Comparison of ENCODE assay signal across 8 mouse cellular contexts in genomic region chr8:94978131-94978530, GRCm38 (mm10). TPM values are rescaled to one million over a fixed set of nuclear protein-coding genes. Genes with fewer than 3 reads are reported as not detected.
DNase-seq lines count a peak whose midpoint lies in the region; ATAC-seq and TF ChIP-seq lines count a peak whose summit lies in the region.

No protein-coding gene starts in this region.

- no peaks in the 10 kb centered on the region for H3K9me3 ChIP-seq in heart, postnatal 0 days (replicated peaks; ENCODE audit: control insufficient read depth, low read length)
- H3K9me3 ChIP-seq in hindbrain, embryonic 15.5 days = no peaks in the 10 kb centered on the region
- H3K9me3 ChIP-seq in midbrain, embryonic 14.5 days (ENCODE audit: control insufficient read depth, low read length) = no peaks in the 10 kb centered on the region

- H3K27ac ChIP-seq in heart, postnatal 0 days (ENCODE audit: low read depth) = no peak overlapping the region
- H3K27ac ChIP-seq in bone marrow, adult 2 months (ENCODE audit: control insufficient read depth, insufficient read depth, low read depth, low read length, poor library complexity) = no peak overlapping the region
- H3K27ac ChIP-seq in hindbrain, embryonic 15.5 days (replicated peaks) = no peak overlapping the region
- 0 out of 2 replicates have a peak overlapping the region, but pooled peaks have one; percentile 6 for H3K27ac ChIP-seq in midbrain, embryonic 14.5 days (replicated peaks; ENCODE audit: low read depth, low read length)

- H3K4me1 ChIP-seq in heart, postnatal 0 days (ENCODE audit: control insufficient read depth, insufficient read depth) = peaks cover 22% of the 10 kb centered on the region; the same call in 1 of the 2 replicates
- peaks cover 5% of the 10 kb centered on the region for H3K4me1 ChIP-seq in bone marrow, adult 2 months (ENCODE audit: control insufficient read depth, insufficient read depth, low read length)
- H3K4me1 ChIP-seq in hindbrain, embryonic 15.5 days (replicated peaks) = peaks cover 49% of the 10 kb centered on the region
- peaks cover 39% of the 10 kb centered on the region for H3K4me1 ChIP-seq in midbrain, embryonic 14.5 days (ENCODE audit: control insufficient read depth, insufficient read depth, low read length)

- WGBS in heart, postnatal 0 days = 72% methylated on average over 9 of the region's 9 CpGs
- WGBS in bone marrow, adult 2 months = 4% methylated on average over 9 of the region's 9 CpGs
- 27% methylated on average over 9 of the region's 9 CpGs for WGBS in hindbrain, embryonic 15.5 days
- WGBS in midbrain, embryonic 14.5 days = 19% methylated on average over 9 of the region's 9 CpGs

- peak overlapping the region; percentile 9; the same call in 1 of the 2 replicates for H3K4me3 ChIP-seq in heart, postnatal 0 days (ENCODE audit: low read depth, low read length)
- peak overlapping the region; percentile 27 for H3K4me3 ChIP-seq in bone marrow, adult 2 months (replicated peaks; ENCODE audit: control insufficient read depth, low read depth, low read length)
- no peak overlapping the region for H3K4me3 ChIP-seq in hindbrain, embryonic 15.5 days
- H3K4me3 ChIP-seq in midbrain, embryonic 14.5 days (replicated peaks; ENCODE audit: low read depth, low read length) = no peak overlapping the region

- peak; percentile 31; the same call in 1 of the 2 replicates for TF ChIP-seq POLR2A in bone marrow, adult 2 months (IDR thresholded peaks at IDR 0.05; ENCODE audit: borderline replicate concordance, control insufficient read depth, low read depth, low read length)

- no peak for ATAC-seq in heart, postnatal 0 days (ENCODE audit: insufficient read depth, low read depth)
- no peak for ATAC-seq in hindbrain, embryonic 15.5 days (ENCODE audit: low FRiP score, low read depth)
- peak; percentile 77 for ATAC-seq in midbrain, embryonic 14.5 days (ENCODE audit: low FRiP score, low TSS enrichment)
- ATAC-seq in cerebellum, adult (ENCODE audit: insufficient number of reproducible peaks, low FRiP score, low TSS enrichment) = no peak

- H3K27me3 ChIP-seq in heart, postnatal 0 days (ENCODE audit: control insufficient read depth, insufficient read depth, low read length) = no peaks in the 10 kb centered on the region
- H3K27me3 ChIP-seq in hindbrain, embryonic 15.5 days = no peaks in the 10 kb centered on the region
- H3K27me3 ChIP-seq in midbrain, embryonic 14.5 days (ENCODE audit: control insufficient read depth, insufficient read depth, low read length) = no peaks in the 10 kb centered on the region

- no peak for TF ChIP-seq EP300 in heart, postnatal 0 days (IDR thresholded peaks at IDR 0.05; ENCODE audit: low read depth)

- no peaks in the 10 kb centered on the region for H3K36me3 ChIP-seq in heart, postnatal 0 days (replicated peaks; ENCODE audit: control insufficient read depth, insufficient read depth, low read length)
- H3K36me3 ChIP-seq in hindbrain, embryonic 15.5 days = no peaks in the 10 kb centered on the region
- no peaks in the 10 kb centered on the region for H3K36me3 ChIP-seq in midbrain, embryonic 14.5 days (ENCODE audit: control insufficient read depth, insufficient read depth, low read length)

- DNase-seq in heart, postnatal 0 days (ENCODE audit: low spot score) = no peak
- no peak for DNase-seq in heart, adult 11 months
- peak; percentile 71 for DNase-seq in midbrain, embryonic 14.5 days
- DNase-seq in testis, postnatal 10 days (ENCODE audit: low spot score) = no peak
- no peak for DNase-seq in cerebellum, adult 11 months

- TF ChIP-seq CTCF in heart, postnatal 0 days (IDR thresholded peaks at IDR 0.05; ENCODE audit: low read depth) = no peak
- no peak for TF ChIP-seq CTCF in bone marrow, adult 2 months (IDR thresholded peaks at IDR 0.05; ENCODE audit: control insufficient read depth, insufficient read depth, low read length)

- H3K4me2 ChIP-seq in heart, postnatal 0 days (ENCODE audit: low read depth, low read length) = peak overlapping the region; percentile 54; the same call in 1 of the 2 replicates
- H3K4me2 ChIP-seq in hindbrain, embryonic 15.5 days = peak overlapping the region; percentile 44
- peak overlapping the region; percentile 10; the same call in 1 of the 2 replicates for H3K4me2 ChIP-seq in midbrain, embryonic 14.5 days (ENCODE audit: low read length)

- no peak overlapping the region for H3K9ac ChIP-seq in heart, postnatal 0 days (replicated peaks; ENCODE audit: low read depth, low read length)
- no peak overlapping the region for H3K9ac ChIP-seq in hindbrain, embryonic 15.5 days
- 0 out of 2 replicates have a peak overlapping the region, but pooled peaks have one; percentile 9 for H3K9ac ChIP-seq in midbrain, embryonic 14.5 days (replicated peaks; ENCODE audit: low read length)

RNA-seq across cellular contexts. Expression of gene Adgrg1, which starts 3.6 kb away (rescaled TPM):
- 8.0 and 19.2 TPM in 2 replicates for total RNA-seq in heart, postnatal 0 days (2014; rRNA removed; ENCODE audit: low replicate concordance)
- polyA plus RNA-seq in heart, postnatal 0 days (2015; fragmentation: Nextera tagmentation; extraction: Ambion mirVana) = 5.6 and 6.6 TPM in 2 replicates
- polyA plus RNA-seq in bone marrow, adult 2 months (2011; ENCODE audit: insufficient read depth, insufficient read length, low replicate concordance, missing spikeins) = 30.1 and 41.3 TPM in 2 replicates
- 116 and 122 TPM in 2 replicates for polyA plus RNA-seq in hindbrain, embryonic 15.5 days (2015; fragmentation: Nextera tagmentation; extraction: Ambion mirVana)
- polyA plus RNA-seq in midbrain, embryonic 14.5 days (2014; fragmentation: Nextera tagmentation; extraction: Ambion mirVana) = 112 and 165 TPM in 2 replicates

RNA-seq across cellular contexts. Expression of gene Adgrg3, which starts 39.4 kb away (rescaled TPM):
- 4.4 and 5.4 TPM in 2 replicates for total RNA-seq in heart, postnatal 0 days (2014; rRNA removed; ENCODE audit: low replicate concordance)
- 2.7 and 2.8 TPM in 2 replicates for polyA plus RNA-seq in heart, postnatal 0 days (2015; fragmentation: Nextera tagmentation; extraction: Ambion mirVana)
- polyA plus RNA-seq in bone marrow, adult 2 months (2011; ENCODE audit: insufficient read depth, insufficient read length, low replicate concordance, missing spikeins) = 18.7 and 63.0 TPM in 2 replicates
- polyA plus RNA-seq in hindbrain, embryonic 15.5 days (2015; fragmentation: Nextera tagmentation; extraction: Ambion mirVana) = 0.79 and 0.95 TPM in 2 replicates
- 0.24 and 1.3 TPM in 2 replicates for polyA plus RNA-seq in midbrain, embryonic 14.5 days (2014; fragmentation: Nextera tagmentation; extraction: Ambion mirVana)

RNA-seq across cellular contexts. Expression of gene Adgrg5, which starts 54.6 kb away (rescaled TPM):
- total RNA-seq in heart, postnatal 0 days (2014; rRNA removed; ENCODE audit: low replicate concordance) = 0.12 TPM in 1 of 2 replicates, not detected in the other
- polyA plus RNA-seq in heart, postnatal 0 days (2015; fragmentation: Nextera tagmentation; extraction: Ambion mirVana) = 0.08 and 0.15 TPM in 2 replicates
- 0.92 and 2.5 TPM in 2 replicates for polyA plus RNA-seq in bone marrow, adult 2 months (2011; ENCODE audit: insufficient read depth, insufficient read length, low replicate concordance, missing spikeins)
- 0.17 and 0.25 TPM in 2 replicates for polyA plus RNA-seq in hindbrain, embryonic 15.5 days (2015; fragmentation: Nextera tagmentation; extraction: Ambion mirVana)
- polyA plus RNA-seq in midbrain, embryonic 14.5 days (2014; fragmentation: Nextera tagmentation; extraction: Ambion mirVana) = 0.12 TPM in 1 of 2 replicates, not detected in the other

Comparison
In these comparisons a context has a peak if more than half of its experiments do, and no peak if none do; other contexts are left out.
1. H3K4me3 ChIP-seq: peak in heart, postnatal 0 days (single experiment) and bone marrow, adult 2 months (single experiment); none in hindbrain, embryonic 15.5 days (single experiment) and midbrain, embryonic 14.5 days (single experiment).
2. Peak in every context shown above with its lines, with median percentiles within 50 percentile points of each other: H3K4me2 ChIP-seq.